Mouse (Mus musculus): ENCODE results near the gene H2-Q6. TPM values are rescaled to one million over a fixed set of nuclear protein-coding genes. Genes with fewer than 3 reads are reported as not detected.
"Not testable (repeated sequence)": the region's sequence is repeated elsewhere in the genome, so short reads cannot be mapped to it uniquely, and the experiment has no call there.

H2-Q6 gene
- polyA plus RNA-seq (2016; fragmentation: Nextera tagmentation; extraction: Ambion mirVana) = 0.09 and 0.27 TPM in 2 replicates

GRCm38 (mm10) chr17:35424624-35425416 lies at the start of gene H2-Q6:
TSS of gene H2-Q6 (plus strand) at chr17:35424850.
- peak; percentile 68 for ATAC-seq (ENCODE audit: low FRiP score, low read depth)
- H3K4me1 ChIP-seq; H3K36me3 ChIP-seq; H3K27ac ChIP-seq (replicated peaks); H3K9me3 ChIP-seq: not testable (repeated sequence)
- H3K4me2 ChIP-seq (replicated peaks) = peak within 1 kb of the TSS; percentile 65
- H3K4me3 ChIP-seq = peak within 1 kb of the TSS; percentile 41
- peak within 1 kb of the TSS; percentile 39 for H3K9ac ChIP-seq (replicated peaks)
- 3% methylated on average over 58 of the region's 66 CpGs for WGBS
- peaks cover 42% of the 10 kb centered on the region for H3K27me3 ChIP-seq

GRCm38 (mm10) chr17:35379369-35379728 lies 45.3 kb upstream of the H2-Q6 start, which contains the start of gene H2-Q4:
TSS of gene H2-Q4 (plus strand) at chr17:35379617.
- Histone ChIP-seq H3K4me3 (peak within 1 kb of the TSS; percentile 58), H3K27ac (replicated peaks) (no peak within 1 kb of the TSS), H3K4me1 (peaks cover 12% of the 10 kb centered on the region; the same call in 1 of the 2 replicates), H3K4me2 (replicated peaks) (peak within 1 kb of the TSS; percentile 97), H3K9me3 (0 out of 2 replicates have a peak, but pooled peaks cover 3% of the 10 kb centered on the region), H3K9ac (replicated peaks) (peak within 1 kb of the TSS; percentile 59), H3K27me3 (peaks cover 27% of the 10 kb centered on the region), H3K36me3 (no peaks in the 10 kb centered on the region)
- WGBS = under 1% methylated on average over 16 of the region's 16 CpGs
- peak; percentile 69; the same call in 1 of the 2 replicates for ATAC-seq (ENCODE audit: low FRiP score, low read depth)

DNA sequence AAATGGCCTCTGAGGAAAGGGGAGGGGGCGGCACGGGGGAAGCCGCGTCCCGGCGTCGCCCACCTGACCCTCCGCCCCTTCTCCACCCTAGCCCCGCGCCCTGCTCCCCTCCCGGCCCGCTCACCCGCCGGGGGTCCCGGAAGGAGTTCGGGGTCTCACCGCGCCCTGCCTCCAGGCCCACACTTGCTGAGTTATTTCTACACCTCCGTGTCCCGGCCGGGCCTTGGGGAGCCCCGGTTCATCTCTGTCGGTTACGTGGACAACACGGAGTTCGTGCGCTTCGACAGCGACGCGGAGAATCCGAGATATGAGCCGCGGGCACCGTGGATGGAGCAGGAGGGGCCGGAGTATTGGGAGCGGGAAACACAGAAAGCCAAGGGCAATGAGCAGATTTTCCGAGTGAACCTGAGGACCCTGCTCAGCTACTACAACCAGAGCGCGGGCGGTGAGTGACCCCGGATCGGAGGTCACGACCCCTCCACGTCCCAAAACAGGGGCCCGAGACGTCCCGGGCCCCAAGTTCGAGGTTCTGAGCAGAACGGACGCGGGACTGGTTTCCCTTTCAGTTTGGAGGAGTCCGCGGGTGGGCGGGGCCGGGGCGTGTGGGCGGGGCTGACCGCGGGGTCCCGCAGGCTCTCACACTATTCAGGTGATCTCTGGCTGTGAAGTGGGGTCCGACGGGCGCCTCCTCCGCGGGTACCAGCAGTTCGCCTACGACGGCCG lies 44.8 kb upstream of the H2-Q6 start:
- peak overlapping the region; percentile 59 for H3K9ac ChIP-seq (replicated peaks)
- H3K4me3 ChIP-seq = peak overlapping the region; percentile 58
- no peaks in the 10 kb centered on the region for H3K36me3 ChIP-seq
- WGBS = 2% methylated on average over 70 of the region's 70 CpGs
- ATAC-seq (ENCODE audit: low FRiP score, low read depth) = peak; percentile 63; the same call in 1 of the 2 replicates
- H3K4me2 ChIP-seq (replicated peaks) = peak overlapping the region; percentile 97
- H3K9me3 ChIP-seq = 0 out of 2 replicates have a peak, but pooled peaks cover 3% of the 10 kb centered on the region
- peaks cover 27% of the 10 kb centered on the region for H3K27me3 ChIP-seq
- H3K27ac ChIP-seq (replicated peaks) = no peak overlapping the region
- peaks cover 12% of the 10 kb centered on the region; the same call in 1 of the 2 replicates for H3K4me1 ChIP-seq

- 8% methylated on average over 7 of the region's 7 CpGs for WGBS
- not testable (repeated sequence) for H3K36me3 ChIP-seq; H3K4me2 ChIP-seq (replicated peaks); H3K9me3 ChIP-seq; ATAC-seq (ENCODE audit: low FRiP score, low read depth); H3K9ac ChIP-seq (replicated peaks); H3K27ac ChIP-seq (replicated peaks); H3K4me1 ChIP-seq; H3K4me3 ChIP-seq
- peaks cover 12% of the 10 kb centered on the region for H3K27me3 ChIP-seq
Measured at GRCm38 (mm10) chr17:35389796-35390195, 34.9 kb upstream of the H2-Q6 start.

GRCm38 (mm10) chr17:35392671-35393070 lies 32.0 kb upstream of the H2-Q6 start:
- not testable (repeated sequence) for H3K27ac ChIP-seq (replicated peaks); H3K4me1 ChIP-seq; H3K4me3 ChIP-seq; H3K9ac ChIP-seq (replicated peaks); H3K36me3 ChIP-seq; H3K9me3 ChIP-seq; ATAC-seq (ENCODE audit: low FRiP score, low read depth); H3K4me2 ChIP-seq (replicated peaks)
- 68% methylated on average over 2 of the region's 2 CpGs for WGBS
- peaks cover 18% of the 10 kb centered on the region for H3K27me3 ChIP-seq

GRCm38 (mm10) chr17:35393864-35394800 lies 30.5 kb upstream of the H2-Q6 start:
- H3K9me3 ChIP-seq; H3K4me1 ChIP-seq; H3K9ac ChIP-seq (replicated peaks); H3K36me3 ChIP-seq; H3K27ac ChIP-seq (replicated peaks): not testable (repeated sequence)
- WGBS = under 1% methylated on average over 58 of the region's 75 CpGs
- Histone ChIP-seq H3K4me3 (peak overlapping the region; percentile 31), H3K4me2 (replicated peaks) (peak overlapping the region; percentile 49), H3K27me3 (peaks cover 18% of the 10 kb centered on the region)
- ATAC-seq (ENCODE audit: low FRiP score, low read depth) = peak; percentile 56

DNA sequence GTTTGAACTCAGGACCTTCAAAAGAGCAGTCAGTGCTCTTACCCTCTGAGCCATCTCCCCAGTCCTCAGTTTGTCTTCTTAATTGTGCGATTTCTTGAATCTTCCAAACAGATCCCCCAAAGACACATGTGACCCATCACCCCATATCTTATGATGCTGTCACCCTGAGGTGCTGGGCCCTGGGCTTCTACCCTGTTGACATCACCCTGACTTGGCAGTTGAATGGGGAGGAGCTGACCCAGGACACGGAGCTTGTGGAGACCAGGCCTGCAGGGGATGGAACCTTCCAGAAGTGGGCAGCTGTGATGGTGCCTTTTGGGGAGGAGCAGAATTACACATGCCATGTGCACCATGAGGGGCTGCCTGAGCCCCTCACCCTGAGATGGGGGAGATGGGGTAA lies 27.7 kb upstream of the H2-Q6 start:
- not testable (repeated sequence) for H3K36me3 ChIP-seq; H3K9me3 ChIP-seq; H3K4me2 ChIP-seq (replicated peaks); H3K4me1 ChIP-seq; H3K9ac ChIP-seq (replicated peaks); H3K27ac ChIP-seq (replicated peaks); ATAC-seq (ENCODE audit: low FRiP score, low read depth); H3K4me3 ChIP-seq
- H3K27me3 ChIP-seq = peaks cover 18% of the 10 kb centered on the region
- WGBS = 79% methylated on average over 2 of the region's 2 CpGs

GRCm38 (mm10) chr17:35413057-35413456 lies 11.6 kb upstream of the H2-Q6 start:
- not testable (repeated sequence) for H3K4me1 ChIP-seq; H3K9ac ChIP-seq (replicated peaks); H3K36me3 ChIP-seq; H3K27me3 ChIP-seq; H3K27ac ChIP-seq (replicated peaks); ATAC-seq (ENCODE audit: low FRiP score, low read depth); H3K9me3 ChIP-seq; H3K4me3 ChIP-seq; H3K4me2 ChIP-seq (replicated peaks)
- WGBS = no CpG with 5 or more reads among the region's 1 CpGs

GRCm38 (mm10) chr17:35415273-35416129 lies 9.1 kb upstream of the H2-Q6 start:
- ATAC-seq (ENCODE audit: low FRiP score, low read depth); H3K4me3 ChIP-seq; H3K27me3 ChIP-seq; H3K9ac ChIP-seq (replicated peaks); H3K4me1 ChIP-seq; H3K9me3 ChIP-seq; H3K27ac ChIP-seq (replicated peaks); H3K36me3 ChIP-seq; H3K4me2 ChIP-seq (replicated peaks): not testable (repeated sequence)
- WGBS = 80% methylated on average over 1 of the region's 10 CpGs

DNA sequence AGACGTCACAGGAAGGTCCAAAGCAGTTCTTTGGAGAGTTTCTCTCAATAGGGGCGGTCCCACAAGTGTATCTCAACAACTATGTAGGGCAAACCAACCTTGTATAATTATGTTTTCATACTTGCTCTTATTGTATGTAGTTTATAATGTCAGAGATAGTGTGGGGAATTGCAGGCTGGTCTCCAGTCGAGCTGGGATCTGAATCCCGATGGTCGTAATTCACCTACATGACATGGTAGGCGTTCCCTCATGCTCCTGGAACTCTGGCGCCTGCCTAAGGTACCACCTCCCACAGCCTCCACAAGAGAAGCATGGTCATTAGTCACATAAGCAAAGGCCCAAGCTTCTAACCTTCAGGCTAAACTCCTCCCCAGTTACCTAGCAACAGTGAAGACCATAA lies 5.9 kb upstream of the H2-Q6 start:
- no peak overlapping the region for H3K4me2 ChIP-seq (replicated peaks)
- no peaks in the 10 kb centered on the region for H3K36me3 ChIP-seq
- no peak overlapping the region for H3K9ac ChIP-seq (replicated peaks)
- no peaks in the 10 kb centered on the region for H3K4me1 ChIP-seq
- WGBS = 88% methylated on average over 7 of the region's 7 CpGs
- H3K27ac ChIP-seq (replicated peaks) = no peak overlapping the region
- no peaks in the 10 kb centered on the region for H3K9me3 ChIP-seq
- peaks cover 12% of the 10 kb centered on the region for H3K27me3 ChIP-seq
- ATAC-seq (ENCODE audit: low FRiP score, low read depth) = no peak
- H3K4me3 ChIP-seq = no peak overlapping the region

DNA sequence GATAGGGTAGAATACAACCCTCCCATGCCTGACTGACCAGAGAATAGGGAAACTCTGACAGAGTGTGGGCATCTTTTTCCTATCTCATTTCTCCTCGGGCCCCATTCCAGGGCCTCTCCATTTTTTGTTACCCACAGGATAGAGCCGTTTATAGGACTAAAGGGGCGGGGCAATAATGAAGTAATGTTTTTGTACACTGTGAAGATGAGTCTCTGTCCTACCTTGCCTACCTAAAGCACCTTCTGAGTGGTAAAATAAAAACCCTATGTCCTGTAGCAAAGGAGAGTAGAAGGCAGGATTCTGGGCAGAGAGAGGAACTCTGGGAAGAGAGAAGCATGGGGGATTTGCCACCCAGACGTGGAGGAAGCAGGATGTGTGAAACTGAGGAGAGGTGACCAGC lies 5.1 kb upstream of the H2-Q6 start:
- H3K4me3 ChIP-seq; H3K27ac ChIP-seq (replicated peaks); H3K9me3 ChIP-seq; ATAC-seq (ENCODE audit: low FRiP score, low read depth); H3K36me3 ChIP-seq; H3K4me1 ChIP-seq; H3K9ac ChIP-seq (replicated peaks); H3K4me2 ChIP-seq (replicated peaks): not testable (repeated sequence)
- WGBS = 74% methylated on average over 4 of the region's 4 CpGs
- peaks cover 17% of the 10 kb centered on the region for H3K27me3 ChIP-seq

Data from midbrain, embryonic 12.5 days (tissue).